Mouse (Mus musculus) MEL-GATA-1-ER (cell line): Measurements from ENCODE around the gene Hoxa3.

Source experiments
- DNase-seq: peaks from one replicate; pipeline ENCODE4 v3.0.0-alpha.2; 2012; ENCODE audit warnings: low read depth; ENCODE audit errors: extremely low read depth

The Hoxa3 gene

DNA sequence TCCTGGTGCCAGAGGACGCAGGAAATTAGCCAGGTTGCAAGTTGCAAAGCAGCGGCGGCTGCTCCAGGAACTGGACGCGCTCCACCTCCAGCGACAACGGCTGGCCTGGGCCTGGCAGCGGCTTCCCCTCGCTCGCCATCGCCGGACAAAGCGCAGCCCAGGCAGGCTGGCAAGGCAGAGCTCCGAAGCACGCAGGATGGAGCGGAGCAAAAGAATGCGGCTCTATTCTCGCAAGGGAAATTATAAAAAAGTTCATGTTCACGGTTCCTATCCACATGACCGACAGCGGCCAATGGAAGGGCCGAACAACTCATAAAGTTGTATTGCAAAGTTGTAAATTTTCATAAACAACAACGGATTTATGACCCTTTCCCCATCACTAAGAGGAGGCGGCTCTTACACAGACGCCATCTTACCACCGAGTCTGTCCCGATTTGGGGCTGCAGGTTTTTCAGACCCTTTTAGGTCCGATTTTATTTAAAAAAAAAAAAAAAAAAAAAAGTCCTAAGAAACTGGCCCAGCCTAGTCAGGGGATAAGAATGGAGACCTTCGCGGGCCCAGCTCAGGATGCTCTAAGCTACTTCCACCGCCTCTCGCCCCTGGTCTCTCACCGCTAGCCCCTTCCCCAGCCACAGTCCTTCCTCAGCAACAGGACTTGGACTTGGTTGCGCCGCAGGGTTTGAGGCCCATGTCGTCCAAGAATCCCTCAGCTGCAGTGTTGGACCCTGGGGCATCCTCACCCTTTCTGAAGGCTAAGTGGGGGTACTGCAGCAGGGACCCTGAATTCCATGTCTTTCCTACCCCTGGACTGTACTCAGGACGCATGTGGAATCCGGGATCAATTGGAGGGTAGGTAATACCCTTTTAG lies at the start of gene Hoxa3, which contains the start of gene Gm28308:
TSS of gene Hoxa3 (minus strand) at position 218 of the 868 bp plus-strand sequence.
TSS of gene Gm28308 (minus strand) at position 221 of the 868 bp plus-strand sequence.
- DNase-seq = no peak

GRCm38 (mm10) chr6:52262463-52263320 lies 49.6 kb upstream of the Hoxa3 start:
- no peak for DNase-seq

DNA sequence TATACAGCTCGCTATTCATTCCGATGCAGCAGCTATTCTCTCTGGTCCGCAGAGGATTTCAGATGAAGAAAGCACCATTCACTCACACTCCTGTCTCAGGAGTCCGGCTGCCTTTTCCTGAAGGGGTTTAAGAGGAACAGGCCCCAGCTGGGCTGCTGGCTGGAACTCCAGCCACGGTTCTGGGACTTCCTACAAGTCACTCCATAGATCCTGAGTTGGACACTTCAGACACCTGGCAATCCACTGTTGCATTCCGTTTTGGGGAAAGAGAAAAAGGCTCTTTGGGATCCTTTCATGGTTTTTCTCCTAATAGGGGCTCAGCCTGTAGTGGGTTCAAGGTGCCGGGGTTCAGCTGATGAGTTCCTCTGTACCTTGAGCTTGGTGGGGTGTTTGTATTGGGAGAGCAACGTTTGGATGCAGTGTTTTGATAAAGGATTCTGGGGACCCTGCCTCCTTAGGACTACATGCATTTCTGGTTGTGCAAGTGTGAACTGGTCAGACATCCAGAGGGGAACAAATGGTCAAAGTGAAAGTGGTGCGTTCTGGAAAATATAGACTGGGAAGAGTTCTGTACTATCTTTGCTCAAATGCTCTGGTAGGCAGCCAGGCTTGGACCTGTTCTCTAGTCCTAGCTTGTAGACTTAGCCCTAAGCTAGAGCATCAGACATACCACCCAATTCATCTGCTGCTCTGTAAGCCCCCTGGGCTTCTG lies 48.8 kb upstream of the Hoxa3 start:
- DNase-seq = no peak

DNA sequence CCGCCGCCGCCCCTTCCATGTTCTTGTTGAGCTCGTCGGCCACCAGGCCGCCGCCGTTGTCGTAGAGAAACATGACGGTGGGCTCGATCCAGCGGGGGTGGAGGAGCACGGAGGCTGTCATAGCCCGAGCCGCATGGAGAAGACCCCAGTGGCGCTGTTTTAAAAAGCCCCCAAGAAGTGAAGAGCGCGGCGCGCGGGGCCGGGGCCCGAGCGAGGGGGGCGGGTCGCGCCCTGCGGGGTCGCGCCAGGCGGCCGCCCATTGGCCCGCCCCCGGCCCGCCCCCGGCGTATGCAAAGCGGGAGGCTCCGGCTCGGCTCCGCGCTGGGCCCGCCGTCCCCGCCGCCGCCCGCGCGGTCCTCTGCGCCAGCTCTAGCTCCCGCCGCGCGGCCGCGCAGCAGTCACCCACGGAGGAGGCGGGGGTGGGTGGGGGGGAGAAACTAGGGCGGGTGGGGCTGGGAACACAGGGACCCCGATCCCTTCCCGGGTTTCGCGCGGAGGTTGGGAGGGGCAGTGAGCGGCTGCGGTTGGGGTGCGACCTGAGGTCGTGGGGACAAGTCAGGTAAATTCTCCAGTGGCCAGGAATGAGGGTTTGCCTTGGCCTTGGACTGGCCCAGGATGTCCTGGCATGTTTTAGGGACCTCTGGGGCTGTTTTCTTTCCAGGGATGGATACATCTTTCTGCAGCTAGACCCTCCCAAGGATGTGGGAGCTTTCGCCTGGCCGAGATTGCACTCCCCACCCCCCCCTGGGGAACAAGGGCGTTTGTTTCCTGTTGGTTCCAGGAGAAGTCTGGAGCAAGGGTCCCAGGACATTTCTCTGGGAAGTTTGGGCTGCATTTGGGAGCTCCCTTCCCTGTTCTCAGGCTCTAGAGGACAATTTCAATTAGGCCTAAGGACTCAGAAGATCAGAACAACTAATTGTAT lies 47.8 kb upstream of the Hoxa3 start, which contains the start of gene Hoxa13:
TSS of gene Hoxa13 (minus strand) at position 227 of the 922 bp plus-strand sequence.
- DNase-seq = no peak

DNA sequence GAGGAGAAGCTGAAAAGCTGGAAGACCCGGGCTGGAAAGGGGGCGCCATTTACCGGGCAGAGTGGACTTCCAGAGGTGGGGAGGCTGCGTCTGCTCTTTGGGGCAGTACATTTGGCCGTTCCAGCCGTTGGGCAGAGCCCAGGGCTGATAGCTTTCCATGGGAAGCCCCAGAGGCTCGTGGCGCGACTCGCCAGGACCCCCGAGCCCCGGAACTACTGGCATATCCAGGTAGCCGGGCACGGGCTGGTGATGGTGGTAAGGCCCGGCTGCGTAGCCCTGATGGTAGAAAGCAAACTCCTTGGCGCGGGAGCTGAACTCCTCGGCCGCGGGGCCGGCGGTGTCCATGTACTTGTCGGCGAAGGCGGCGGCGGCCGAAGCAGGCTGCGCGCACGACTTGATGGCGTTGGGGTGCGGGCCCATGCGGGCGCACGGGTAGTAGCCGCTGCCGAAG lies 46.7 kb upstream of the Hoxa3 start:
- DNase-seq = no peak

- no peak for DNase-seq
Observed at GRCm38 (mm10) chr6:52259081-52259790, 46.1 kb upstream of the Hoxa3 start.

DNA sequence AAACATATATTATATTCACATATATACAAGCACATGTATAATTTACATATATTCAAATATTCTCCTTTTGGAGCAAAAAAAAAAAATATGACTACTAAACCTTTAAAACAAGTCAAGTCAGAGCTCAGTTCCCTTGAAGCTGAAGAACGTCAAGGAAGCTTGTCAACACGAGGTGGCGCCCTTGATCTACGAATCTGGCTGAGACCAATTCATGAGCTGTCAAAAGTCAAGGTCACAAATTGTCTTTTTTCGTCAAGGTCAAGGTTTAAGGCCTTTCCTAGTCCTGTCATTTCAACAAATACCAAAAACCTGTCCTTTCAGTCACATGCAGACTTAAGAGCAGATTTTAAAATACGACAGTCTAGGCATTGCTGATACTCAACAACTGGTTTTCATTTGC lies 43.8 kb upstream of the Hoxa3 start:
- peak; percentile 23 for DNase-seq

GRCm38 (mm10) chr6:52253511-52254500 lies 40.7 kb upstream of the Hoxa3 start:
- no peak for DNase-seq

GRCm38 (mm10) chr6:52252775-52253376 lies 39.7 kb upstream of the Hoxa3 start:
- no peak for DNase-seq

GRCm38 (mm10) chr6:52252016-52252774 lies 39.1 kb upstream of the Hoxa3 start:
- no peak for DNase-seq

DNA sequence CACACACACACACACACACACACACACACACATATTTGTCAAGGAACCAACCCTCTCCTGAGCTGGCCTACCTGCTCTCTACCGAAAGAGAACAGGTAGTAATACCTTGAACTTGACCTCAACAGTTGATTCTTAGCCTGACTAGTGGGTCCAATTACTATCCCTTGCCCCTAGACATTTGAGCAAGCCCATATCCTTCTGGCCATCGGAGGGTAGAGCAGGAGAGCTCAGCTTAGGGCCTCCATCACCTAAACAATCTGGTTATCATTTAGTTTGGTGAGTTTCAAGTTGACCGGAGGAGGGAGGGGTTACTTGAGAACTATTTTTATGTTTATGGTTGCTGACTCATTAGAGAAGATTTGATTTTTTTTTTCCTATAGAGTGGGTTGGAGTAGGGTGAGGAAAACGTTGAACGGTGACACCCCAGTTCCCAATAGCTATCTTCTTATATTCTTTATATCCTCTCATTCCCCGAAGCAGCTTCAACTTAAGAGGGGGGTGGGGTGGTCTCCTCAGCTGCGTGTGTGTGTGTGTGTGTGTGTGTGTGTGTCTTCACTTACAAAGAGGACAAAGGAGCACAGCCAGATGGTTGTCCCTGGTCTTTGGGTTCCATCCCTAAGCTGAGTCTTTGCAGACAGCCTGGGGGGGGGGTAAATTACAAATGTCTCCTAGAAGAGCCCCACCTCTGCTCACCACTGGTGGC lies 38.2 kb upstream of the Hoxa3 start:
- no peak for DNase-seq

- DNase-seq = no peak
Observed at GRCm38 (mm10) chr6:52249826-52250225, 36.7 kb upstream of the Hoxa3 start.

- DNase-seq = no peak
Observed at GRCm38 (mm10) chr6:52249415-52249738, 36.2 kb upstream of the Hoxa3 start.

GRCm38 (mm10) chr6:52248638-52249414 lies 35.7 kb upstream of the Hoxa3 start:
- no peak for DNase-seq

DNA sequence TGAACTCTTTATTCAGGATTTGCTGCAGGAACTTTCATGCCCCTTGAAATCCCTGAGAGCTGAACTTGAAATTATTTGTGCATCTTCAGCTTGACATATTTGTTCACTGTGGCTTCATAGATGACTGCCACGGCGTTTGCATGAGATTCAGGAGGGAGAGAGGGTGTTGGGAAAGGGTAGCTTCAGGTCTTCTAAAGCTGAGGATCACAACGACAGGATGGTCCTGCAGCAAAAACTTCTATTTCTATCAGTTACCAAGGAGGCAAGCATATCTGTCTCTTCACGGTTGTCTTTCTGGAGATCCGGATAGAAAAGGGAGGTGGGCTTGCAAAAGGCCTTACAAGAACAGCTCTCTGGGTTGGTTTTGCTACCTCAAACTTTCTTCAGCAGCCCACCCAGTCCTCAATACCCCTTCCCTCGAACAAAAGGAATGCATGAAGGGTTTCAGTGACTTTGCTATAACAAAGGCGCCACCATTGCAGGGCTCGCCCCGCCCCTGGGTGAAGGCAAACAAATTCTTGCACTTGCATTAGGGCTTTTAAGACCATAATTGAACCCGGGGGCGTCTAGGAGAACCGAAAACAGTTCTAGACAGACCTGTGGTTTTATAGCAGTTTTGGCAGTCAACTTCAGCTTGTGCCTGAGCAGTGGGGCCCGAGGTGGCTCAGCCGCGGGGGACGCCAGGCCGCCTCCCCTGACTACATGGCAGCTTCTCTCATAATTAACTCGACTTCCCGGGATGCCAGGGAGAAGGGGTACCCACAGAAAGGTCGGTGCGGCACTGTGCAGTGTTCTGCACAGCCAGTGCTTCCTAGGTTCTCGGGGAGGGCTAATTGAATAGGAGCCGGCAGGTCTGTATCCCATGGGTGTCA lies 34.9 kb upstream of the Hoxa3 start:
- DNase-seq = no peak
